Mouse (Mus musculus) NIH3T3 (cell line): ENCODE measurements around the gene 2310011J03Rik.
"Not testable (repeated sequence)": the region's sequence is repeated elsewhere in the genome, so short reads cannot be mapped to it uniquely, and the experiment has no call there.

ENCODE experiments used
- DNase-seq: peaks from one replicate; pipeline ENCODE4 v3.0.0-alpha.2; 2012; ENCODE audit warnings: low read depth

The 2310011J03Rik gene

DNA sequence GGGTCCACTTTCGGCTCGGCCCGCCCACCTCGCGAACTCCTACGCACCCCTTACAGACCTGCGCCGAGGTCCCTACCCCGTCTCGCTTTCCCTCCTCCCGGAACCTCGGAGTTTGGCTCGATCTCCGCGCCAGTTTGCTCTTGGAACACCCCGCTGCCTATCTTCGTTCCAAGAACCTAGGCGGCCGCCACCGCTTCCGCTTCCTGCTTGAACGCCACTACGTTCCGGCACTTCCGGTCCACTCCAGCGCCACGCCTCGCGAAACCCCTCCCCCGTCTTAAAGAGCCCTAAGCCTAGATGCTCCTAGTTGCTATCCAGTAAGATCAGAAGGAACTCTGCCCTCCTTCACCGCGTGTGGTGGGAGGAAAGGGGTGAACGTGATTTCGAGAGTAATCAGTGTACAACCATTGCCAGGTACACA, at the start of gene 2310011J03Rik:
TSS of gene 2310011J03Rik (minus strand) at position 198 of the 421 bp plus-strand sequence.
- peak; percentile 96 for DNase-seq

DNA sequence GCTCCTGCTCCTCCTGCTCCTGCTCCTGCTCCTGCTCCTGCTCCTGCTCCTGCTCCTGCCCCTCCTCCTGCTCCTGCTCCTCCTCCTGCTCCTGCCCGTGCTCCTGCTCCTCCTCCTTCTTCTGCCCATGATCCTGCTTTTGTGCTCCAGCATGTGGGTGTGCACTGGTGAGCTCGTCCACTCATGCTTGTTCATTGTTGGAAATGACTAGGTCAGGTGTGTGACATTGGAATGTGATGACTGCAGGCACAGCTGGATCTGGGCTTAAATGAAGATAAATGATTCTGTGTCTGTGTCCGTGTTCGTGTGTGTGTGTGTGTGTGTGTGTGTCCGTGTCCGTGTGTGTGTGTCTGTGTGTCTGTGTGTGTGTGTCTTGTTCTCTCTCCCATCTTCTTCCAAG, 48.1 kb upstream of the 2310011J03Rik start:
- peak; percentile 36 for DNase-seq

- DNase-seq, result no peak
Measured at GRCm38 (mm10) chr10:80367954-80368353, 47.6 kb upstream of the 2310011J03Rik start.

DNA sequence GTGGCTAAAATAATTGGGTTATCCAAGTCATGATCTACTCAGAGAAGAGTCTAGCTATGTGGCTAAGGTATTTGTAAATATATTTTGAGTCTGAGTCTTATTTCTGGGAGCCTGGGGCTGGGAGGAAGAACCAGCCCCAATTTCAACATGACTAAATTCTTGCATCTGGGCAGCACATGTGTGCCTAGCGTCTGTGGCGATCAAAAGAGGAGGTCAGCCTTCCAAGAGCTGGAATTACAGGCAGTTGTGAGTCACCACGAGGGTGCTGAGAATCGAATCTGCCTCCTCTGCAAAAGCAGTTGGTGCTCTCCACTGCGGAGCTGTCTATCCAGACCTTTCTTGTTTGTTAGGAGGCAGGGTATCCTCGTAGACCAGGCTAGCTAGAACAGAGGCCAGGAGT, 45.4 kb upstream of the 2310011J03Rik start:
- peak; percentile 75 for DNase-seq

DNA sequence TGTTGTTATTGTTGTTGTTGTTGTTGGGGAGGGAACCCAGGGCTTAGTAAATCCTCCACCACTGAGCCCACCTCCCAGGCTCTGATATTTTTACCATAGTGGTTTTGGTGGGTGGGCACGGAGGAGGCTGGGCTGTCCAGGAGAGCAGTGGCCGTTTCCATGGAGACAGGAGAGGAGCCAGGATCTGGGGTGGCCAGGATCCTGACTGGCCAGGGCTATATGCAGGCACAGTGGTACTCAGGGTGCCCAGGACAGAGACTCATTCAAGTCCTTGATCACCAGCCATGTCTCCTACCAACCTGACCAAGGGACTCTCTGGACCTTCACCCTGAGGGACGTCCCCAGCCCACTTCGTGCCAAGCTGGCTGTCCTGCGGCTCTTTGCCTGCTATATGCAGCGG, 43.4 kb upstream of the 2310011J03Rik start:
- no peak for DNase-seq

DNA sequence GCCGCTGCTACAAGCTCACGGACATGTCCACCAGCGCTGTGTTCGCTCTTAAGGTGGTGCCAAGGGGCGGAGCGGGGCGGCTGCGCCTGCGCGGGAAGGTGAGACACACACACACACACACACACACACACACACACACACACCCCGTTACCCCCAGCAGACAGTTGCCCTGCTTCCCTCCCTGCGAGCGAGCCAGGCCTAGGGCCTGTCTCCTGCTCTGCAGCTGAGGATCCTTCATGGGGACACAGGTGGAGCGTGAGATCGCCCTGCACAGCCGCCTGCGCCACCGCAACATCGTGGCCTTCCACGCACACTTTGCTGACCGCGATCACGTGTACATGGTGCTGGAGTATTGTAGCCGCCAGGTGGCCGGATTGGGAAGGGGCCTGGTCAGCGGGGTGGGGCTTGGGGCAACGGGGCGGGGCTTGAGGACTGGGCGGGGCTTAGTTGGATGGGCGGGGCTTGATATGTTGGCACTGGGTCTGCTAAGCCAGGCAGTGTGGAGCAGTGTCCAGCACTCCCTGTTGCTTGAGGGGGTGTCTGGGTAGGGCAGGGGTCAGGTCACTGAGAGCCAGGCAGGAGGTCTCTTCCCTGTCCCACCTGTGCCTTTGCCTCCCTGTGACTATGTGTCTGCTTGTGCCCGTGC, 37.8 kb upstream of the 2310011J03Rik start:
- DNase-seq, result no peak

- DNase-seq, result no peak
Measured at GRCm38 (mm10) chr10:80357336-80357735, 37.0 kb upstream of the 2310011J03Rik start.

DNA sequence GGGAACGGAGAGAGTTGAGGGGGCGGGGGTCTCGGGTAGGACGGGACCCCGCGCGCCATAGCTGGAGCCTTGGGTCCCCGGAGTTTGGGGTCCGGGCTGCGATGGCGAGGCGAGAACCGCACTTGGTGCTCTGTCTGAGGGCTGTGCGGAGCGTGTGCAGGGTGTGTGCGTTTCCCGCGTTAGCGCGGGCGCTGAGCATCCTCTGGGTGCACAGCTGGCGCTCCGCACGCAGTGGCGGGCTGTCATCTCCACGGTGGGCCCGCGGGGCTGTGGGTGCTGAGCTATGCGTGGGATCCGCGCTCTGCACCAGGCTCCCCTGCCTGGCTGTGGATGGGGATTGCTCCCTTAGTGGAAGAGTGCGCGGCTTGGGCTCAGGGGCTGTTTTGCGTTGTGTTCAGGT, 36.4 kb upstream of the 2310011J03Rik start:
- no peak for DNase-seq

- DNase-seq, result no peak
Measured at GRCm38 (mm10) chr10:80356001-80356682, 35.8 kb upstream of the 2310011J03Rik start, which contains the start of gene Plk5. TSS of gene Plk5 (plus strand) at chr10:80356459.

DNA sequence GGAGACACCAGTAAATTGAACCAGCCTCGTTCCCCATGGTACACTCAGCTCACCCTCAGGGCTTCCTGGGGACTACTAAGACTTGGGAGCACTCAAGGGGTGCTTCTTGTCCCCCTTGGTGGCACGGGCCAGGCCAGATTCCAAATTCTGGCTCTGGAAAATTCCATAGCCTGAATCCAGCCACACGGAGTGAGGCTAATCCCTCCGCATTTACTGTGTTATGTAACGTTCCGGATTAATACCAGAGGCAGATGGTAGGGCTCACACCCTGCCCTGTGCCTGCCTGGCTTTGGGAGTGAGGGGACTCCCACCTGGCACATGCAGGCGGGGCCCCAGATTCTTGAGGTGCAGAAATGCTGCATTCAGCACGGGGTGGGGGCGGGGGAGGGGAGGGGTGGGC, 35.1 kb upstream of the 2310011J03Rik start:
- DNase-seq, result no peak

DNA sequence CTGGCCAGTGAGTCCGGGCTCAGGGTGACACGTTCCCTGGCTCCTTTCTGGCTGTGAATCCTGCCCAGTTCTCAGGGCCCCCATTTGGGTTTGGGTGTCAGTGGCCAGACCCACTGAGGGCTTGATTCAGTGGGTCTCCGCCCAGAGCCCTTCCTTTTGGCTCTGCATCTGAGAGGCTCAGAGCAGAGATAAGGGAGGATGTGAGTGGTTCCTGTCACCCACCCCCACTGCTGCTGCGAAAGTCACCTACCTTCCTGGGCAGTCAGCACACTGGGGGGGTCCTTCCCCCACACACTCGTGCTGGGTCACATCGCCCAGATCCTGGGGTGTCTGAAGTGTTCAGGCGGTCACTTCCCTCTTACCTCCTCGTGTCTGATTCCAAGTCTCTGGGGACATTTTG, 32.4 kb upstream of the 2310011J03Rik start:
- no peak for DNase-seq

DNA sequence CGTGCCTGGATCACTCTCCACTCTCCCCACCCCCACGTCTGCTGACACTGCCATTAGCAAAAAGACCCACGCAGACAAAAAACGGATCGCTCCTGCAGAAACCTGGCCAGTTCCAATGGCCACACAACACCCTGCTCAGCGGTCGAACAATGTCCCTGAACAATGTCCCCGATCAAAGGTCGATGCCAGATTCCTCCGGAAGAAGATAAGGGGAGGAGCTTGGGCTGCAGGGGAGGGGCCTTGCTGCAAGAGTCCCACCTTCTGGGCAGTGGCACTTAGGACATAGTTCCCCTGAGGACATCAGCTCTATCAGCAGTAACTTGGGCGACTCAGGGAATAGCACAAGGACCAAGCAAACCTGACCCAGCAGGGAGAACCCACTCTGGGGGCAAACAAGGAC, 31.6 kb upstream of the 2310011J03Rik start:
- no peak for DNase-seq

GRCm38 (mm10) chr10:80350292-80350691, 30.0 kb upstream of the 2310011J03Rik start:
- DNase-seq, result peak; percentile 93

- DNase-seq, result peak; percentile 52
Measured at GRCm38 (mm10) chr10:80348981-80349380, 28.6 kb upstream of the 2310011J03Rik start.

DNA sequence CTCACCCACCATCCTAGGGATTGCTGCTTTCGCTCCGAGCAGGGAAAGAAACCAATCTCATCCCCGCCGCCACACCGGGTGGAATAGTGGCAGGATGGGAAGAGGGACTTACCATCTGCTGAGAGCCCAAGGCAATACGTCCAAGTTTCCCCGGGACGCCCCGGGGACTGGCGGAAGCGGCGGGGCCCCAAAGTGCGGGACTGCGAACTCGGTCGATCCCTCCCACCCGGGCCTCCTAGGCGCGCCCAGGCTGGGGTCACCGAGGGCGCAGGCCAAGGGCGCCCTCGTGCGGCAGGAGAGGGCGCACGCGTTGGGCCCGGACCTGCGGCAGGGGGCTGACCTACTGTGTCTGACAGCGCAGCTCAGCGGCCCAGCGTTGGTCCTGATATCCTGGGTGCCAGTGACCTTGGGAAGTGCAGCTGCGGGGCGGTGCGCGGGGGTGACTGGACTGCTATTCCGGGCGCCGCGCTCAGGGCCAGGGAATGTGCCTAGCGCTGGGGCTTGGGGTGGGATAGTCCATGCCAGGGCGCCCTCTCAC, 28.0 kb upstream of the 2310011J03Rik start, which contains the start of gene Adamtsl5:
TSS of gene Adamtsl5 (minus strand) at position 169 of the 538 bp plus-strand sequence.
- peak; percentile 94 for DNase-seq

GRCm38 (mm10) chr10:80347514-80347967, 27.2 kb upstream of the 2310011J03Rik start:
- peak; percentile 74 for DNase-seq

GRCm38 (mm10) chr10:80345929-80346328, 25.6 kb upstream of the 2310011J03Rik start:
- DNase-seq, result not testable (repeated sequence)

DNA sequence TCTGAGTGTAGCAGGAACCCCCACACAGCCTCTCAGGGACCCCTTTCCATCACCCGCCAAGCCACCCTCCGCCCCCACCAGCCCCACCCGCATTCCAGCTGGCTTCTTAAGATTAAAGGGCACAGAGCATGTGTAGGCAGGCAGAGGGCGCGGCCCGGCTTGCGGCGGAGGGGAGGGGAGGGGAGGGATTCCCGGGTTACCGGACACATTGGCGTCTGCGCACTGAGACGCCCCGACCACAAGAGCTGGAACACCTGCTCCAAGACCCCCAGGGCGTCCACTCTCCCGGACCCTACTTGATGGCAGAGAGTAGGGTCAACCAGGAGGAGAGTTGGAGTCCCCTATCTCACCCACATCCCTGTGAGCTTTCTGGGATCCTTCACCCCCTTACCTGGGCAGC, 24.8 kb upstream of the 2310011J03Rik start:
- DNase-seq, result no peak

DNA sequence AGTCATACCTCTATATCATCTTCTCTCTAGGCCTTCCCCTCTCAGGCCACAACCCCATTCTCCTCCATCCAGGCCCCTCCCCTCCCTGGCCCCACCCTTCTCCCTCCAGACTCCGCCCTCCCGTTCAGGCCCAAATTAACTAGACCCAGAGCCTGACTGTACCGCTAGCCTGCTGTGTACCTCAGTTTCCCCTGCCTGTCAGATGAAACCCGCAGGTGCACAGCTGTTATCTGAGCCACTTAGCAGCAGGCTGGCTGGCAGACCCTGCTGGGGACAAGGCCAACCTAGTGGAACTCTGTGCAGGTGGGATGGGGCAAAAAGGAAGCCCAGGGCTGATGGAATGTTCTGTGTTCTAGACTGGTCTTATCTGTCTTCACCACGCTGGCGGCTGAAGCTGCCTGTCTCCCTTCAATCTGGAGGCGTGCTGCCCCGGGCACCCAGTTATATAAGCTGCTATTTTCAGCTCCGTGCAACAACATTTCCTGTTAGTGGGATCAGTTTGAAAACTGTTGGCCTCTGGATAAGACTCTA, 23.9 kb upstream of the 2310011J03Rik start:
- no peak for DNase-seq

- no peak for DNase-seq
Measured at GRCm38 (mm10) chr10:80343425-80343895, 23.1 kb upstream of the 2310011J03Rik start.

DNA sequence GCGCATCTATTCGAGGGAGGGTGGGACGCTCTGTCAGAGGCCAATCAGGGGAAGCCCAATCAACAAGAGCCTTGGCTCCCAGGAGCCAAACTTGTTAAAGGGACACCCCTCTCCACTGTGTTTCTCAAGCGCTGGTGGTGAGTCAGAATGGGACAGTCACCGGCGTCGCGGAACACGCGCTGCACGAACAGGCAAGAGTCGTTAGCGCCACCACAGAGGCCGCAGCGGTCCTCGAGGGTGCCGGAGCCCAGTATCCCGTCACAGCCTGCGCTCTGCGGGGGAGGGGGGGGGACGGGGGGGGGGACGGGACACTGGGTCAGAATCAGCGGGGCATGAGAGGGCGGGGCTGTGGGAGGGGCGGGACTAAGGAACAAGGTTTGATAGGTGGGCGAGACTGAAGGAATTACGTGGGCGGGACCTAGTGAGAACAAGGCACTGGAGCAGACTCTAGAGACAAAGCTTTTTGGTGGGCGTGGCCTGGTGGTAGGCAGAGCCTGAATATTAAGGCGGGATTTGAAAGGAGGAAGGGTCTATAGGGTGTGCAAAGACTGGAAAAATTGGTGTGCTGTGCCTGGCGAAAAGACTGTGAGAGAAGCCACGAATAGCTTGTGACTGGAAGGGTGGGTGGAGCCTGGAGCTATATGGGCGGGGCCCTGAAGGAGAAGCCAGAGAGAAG, 22.6 kb upstream of the 2310011J03Rik start:
- DNase-seq, result no peak

- DNase-seq, result no peak
Measured at GRCm38 (mm10) chr10:80342305-80342748, 22.0 kb upstream of the 2310011J03Rik start.
